13 mouse cellular contexts compared by ENCODE assay signal in genomic region chr10:40881236-40881635, GRCm38 (mm10). TPM values are rescaled to one million over a fixed set of nuclear protein-coding genes. Genes with fewer than 3 reads are reported as not detected.
A peak's percentile ranks its signal among the peaks of the same experiment; 100 is the strongest.
DNase-seq lines count a peak whose midpoint lies in the region; ATAC-seq and TF ChIP-seq lines count a peak whose summit lies in the region.
"Had no signal": no experiment of that assay in that cellular context is flagged by ENCODE, and none has a peak within 500 bp of the region (broad histone marks: within the 10 kb centered on the region; RNA-seq: fewer than 3 reads in every experiment).

No protein-coding gene starts in this region.

- no peak for TF ChIP-seq CTCF in CH12.LX (conservative IDR thresholded peaks at IDR 0.05 in 1 of 2, IDR thresholded peaks at IDR 0.05 in 1 of 2; ENCODE audit: low read depth in 2 of 2, low read length in 2 of 2)

- no peak for TF ChIP-seq RAD21 in CH12.LX (IDR thresholded peaks at IDR 0.05; ENCODE audit: low read depth, low read length)

- WGBS in forebrain, embryonic 13.5 days: 71% methylated on average over 3 of the region's 3 CpGs
- 84% methylated on average over 3 of the region's 3 CpGs for WGBS in forebrain, embryonic 11.5 days
- 79% methylated on average over 3 of the region's 3 CpGs for WGBS in kidney, embryonic 16.5 days
- WGBS in limb, embryonic 13.5 days: 84% methylated on average over 3 of the region's 3 CpGs

- in situ Hi-C loops in CH12.LX (cut with MboI; ENCODE audit: low pct_ligation_motif_present, low pct_unique_long_range_greater_than_20kb, low sequenced_read_pairs): no loop called here

- no peak for ATAC-seq in forebrain, embryonic 13.5 days
- no peak for ATAC-seq in forebrain, embryonic 11.5 days (replicated peaks; ENCODE audit: low FRiP score)
- ATAC-seq in kidney, embryonic 16.5 days (ENCODE audit: low FRiP score, low TSS enrichment): no peak
- ATAC-seq in limb, embryonic 13.5 days (ENCODE audit: low FRiP score, low read depth): no peak
- ATAC-seq: intestine, embryonic 16.5 days had no signal

- no peak overlapping the region for H3K27ac ChIP-seq in forebrain, embryonic 13.5 days
- no peak overlapping the region for H3K27ac ChIP-seq in forebrain, embryonic 11.5 days (ENCODE audit: low read depth, low read length)
- H3K27ac ChIP-seq in kidney, embryonic 16.5 days (ENCODE audit: low read length): no peak overlapping the region
- H3K27ac ChIP-seq in CH12.LX (ENCODE audit: insufficient read depth, low read depth): no peak overlapping the region
- H3K27ac ChIP-seq in limb, embryonic 13.5 days: no peak overlapping the region

- no peak overlapping the region for H3K4me3 ChIP-seq in forebrain, embryonic 13.5 days
- H3K4me3 ChIP-seq in forebrain, embryonic 11.5 days (ENCODE audit: low read depth, low read length): no peak overlapping the region
- no peak overlapping the region for H3K4me3 ChIP-seq in kidney, embryonic 16.5 days (ENCODE audit: low read length)
- no peak overlapping the region for H3K4me3 ChIP-seq in CH12.LX (replicated peaks in 1 of 3; ENCODE audit: low read depth in 2 of 3, low read length in 2 of 3, poor library complexity in 1 of 3)
- peak overlapping the region; percentile 90; the same call in 1 of the 2 replicates for H3K4me3 ChIP-seq in limb, embryonic 13.5 days

- no peak for TF ChIP-seq EP300 in CH12.LX (IDR thresholded peaks at IDR 0.05; ENCODE audit: low read length)

- H3K9me3 ChIP-seq in forebrain, embryonic 13.5 days (replicated peaks): no peaks in the 10 kb centered on the region
- no peaks in the 10 kb centered on the region for H3K9me3 ChIP-seq in forebrain, embryonic 11.5 days (ENCODE audit: control insufficient read depth, low read length)
- H3K9me3 ChIP-seq in kidney, embryonic 16.5 days (ENCODE audit: low read length): no peaks in the 10 kb centered on the region
- no peaks in the 10 kb centered on the region for H3K9me3 ChIP-seq in CH12.LX (replicated peaks; ENCODE audit: low read length)
- H3K9me3 ChIP-seq in limb, embryonic 13.5 days: no peaks in the 10 kb centered on the region

- no peaks in the 10 kb centered on the region for H3K36me3 ChIP-seq in forebrain, embryonic 13.5 days (ENCODE audit: poor library complexity, severe bottlenecking)
- H3K36me3 ChIP-seq in forebrain, embryonic 11.5 days (ENCODE audit: control insufficient read depth, insufficient read depth, low read length): no peaks in the 10 kb centered on the region
- H3K36me3 ChIP-seq in kidney, embryonic 16.5 days (ENCODE audit: insufficient read depth, low read length): no peaks in the 10 kb centered on the region; the same call in 1 of the 2 replicates
- H3K36me3 ChIP-seq in CH12.LX (replicated peaks in 1 of 2; ENCODE audit: control insufficient read depth in 1 of 2, insufficient read depth in 1 of 2, low read length in 1 of 2): peaks cover 0 to 34% of the 10 kb centered on the region in 2 experiments
- H3K36me3 ChIP-seq in limb, embryonic 13.5 days: peaks cover 10% of the 10 kb centered on the region

- 0 out of 2 replicates have a peak overlapping the region, but pooled peaks have one; percentile 4 for H3K4me2 ChIP-seq in forebrain, embryonic 13.5 days
- no peak overlapping the region for H3K4me2 ChIP-seq in forebrain, embryonic 11.5 days (ENCODE audit: low read depth, low read length, severe bottlenecking)
- peak overlapping the region; percentile 82; the same call in 1 of the 2 replicates for H3K4me2 ChIP-seq in kidney, embryonic 16.5 days (replicated peaks; ENCODE audit: low read depth, low read length)
- H3K4me2 ChIP-seq in CH12.LX (ENCODE audit: insufficient read depth, low read depth, poor library complexity, severe bottlenecking): peak overlapping the region; percentile 15; the same call in 1 of the 2 replicates
- H3K4me2 ChIP-seq in limb, embryonic 13.5 days (replicated peaks): peak overlapping the region; percentile 82

- peaks cover 28% of the 10 kb centered on the region for H3K4me1 ChIP-seq in forebrain, embryonic 13.5 days
- no peaks in the 10 kb centered on the region for H3K4me1 ChIP-seq in forebrain, embryonic 11.5 days (replicated peaks; ENCODE audit: control insufficient read depth, insufficient read depth, low read length)
- H3K4me1 ChIP-seq in kidney, embryonic 16.5 days (ENCODE audit: insufficient read depth, low read length): peaks cover 13% of the 10 kb centered on the region
- H3K4me1 ChIP-seq in CH12.LX (ENCODE audit: control insufficient read depth in 1 of 2, insufficient read depth in 2 of 2): peaks cover 0 to 16% of the 10 kb centered on the region in 2 experiments; a peak in 2 of 4 replicates
- peaks cover 12% of the 10 kb centered on the region for H3K4me1 ChIP-seq in limb, embryonic 13.5 days

- dilution Hi-C loops in CH12.LX (cut with MboI; ENCODE audit: extremely low pct_ligation_motif_present, extremely low pct_unique_long_range_greater_than_20kb, low sequenced_read_pairs): no loop called here

- peaks cover 23% of the 10 kb centered on the region for H3K79me2 ChIP-seq in CH12.LX (replicated peaks; ENCODE audit: control insufficient read depth, extremely low read depth, insufficient read depth, poor library complexity, severe bottlenecking)

- TF ChIP-seq POLR2A in CH12.LX (IDR thresholded peaks at IDR 0.05; ENCODE audit: low read depth, low read length): no peak

- no peak overlapping the region for H3K9ac ChIP-seq in forebrain, embryonic 13.5 days
- no peak overlapping the region for H3K9ac ChIP-seq in forebrain, embryonic 11.5 days (ENCODE audit: low read length)
- no peak overlapping the region for H3K9ac ChIP-seq in kidney, embryonic 16.5 days (replicated peaks; ENCODE audit: low read length)
- H3K9ac ChIP-seq in CH12.LX (ENCODE audit: insufficient read depth, low read depth): no peak overlapping the region
- no peak overlapping the region for H3K9ac ChIP-seq in limb, embryonic 13.5 days

- no peaks in the 10 kb centered on the region for H3K27me3 ChIP-seq in forebrain, embryonic 13.5 days
- no peaks in the 10 kb centered on the region for H3K27me3 ChIP-seq in forebrain, embryonic 11.5 days (ENCODE audit: control insufficient read depth, insufficient read depth, low read length)
- H3K27me3 ChIP-seq in kidney, embryonic 16.5 days (ENCODE audit: insufficient read depth, low read length): no peaks in the 10 kb centered on the region
- H3K27me3 ChIP-seq in CH12.LX (replicated peaks): peaks cover 22% of the 10 kb centered on the region
- H3K27me3 ChIP-seq in limb, embryonic 13.5 days: no peaks in the 10 kb centered on the region

- no peak for DNase-seq in forebrain, embryonic 11.5 days (ENCODE audit: low spot score)
- DNase-seq in kidney, postnatal 4 days: no peak
- no peak for DNase-seq in CH12.LX (ENCODE audit: extremely low read depth)
- DNase-seq in frontal cortex, postnatal 10 days (ENCODE audit: low spot score in 2 of 2): no peak
- DNase-seq in cerebellum, postnatal 25 days: no peak
- DNase-seq: adrenal gland, postnatal 14 days; gastrocnemius, postnatal 14 days; thymus, postnatal 4 days had no signal

TF ChIP-seq in CH12.LX, 34 proteins besides CTCF, POLR2A, EP300 and RAD21:
- no peak for TF ChIP-seq E2F4 (IDR thresholded peaks at IDR 0.05; ENCODE audit: insufficient replicate concordance, low read depth, low read length)
- TF ChIP-seq MXI1 (IDR thresholded peaks at IDR 0.05; ENCODE audit: low read depth, low read length): no peak

RNA-seq across cellular contexts. Expression of gene Cdc40, which starts 1.9 kb away (rescaled TPM):
- polyA plus RNA-seq in forebrain, embryonic 13.5 days (2015; fragmentation: Nextera tagmentation; extraction: Ambion mirVana): 33.8 and 35.0 TPM in 2 replicates
- polyA plus RNA-seq in forebrain, embryonic 11.5 days (2014; fragmentation: Nextera tagmentation; extraction: Ambion mirVana): 39.0 and 41.5 TPM in 2 replicates
- polyA plus RNA-seq in kidney, embryonic 16.5 days (2015; fragmentation: Nextera tagmentation; extraction: Ambion mirVana): 38.5 and 41.3 TPM in 2 replicates
- 12.7 and 13.6 TPM in 2 replicates for total RNA-seq in CH12.LX (2012; rRNA removed)
- 8.7 and 10.6 TPM in 2 replicates for total RNA-seq in CH12.LX (2014; rRNA removed)
- 34.2 and 36.0 TPM in 2 replicates for polyA plus RNA-seq in CH12.LX (2012; ENCODE audit: insufficient read length, low read depth)
- polyA plus RNA-seq in limb, embryonic 13.5 days (2015; fragmentation: Nextera tagmentation; extraction: Ambion mirVana): 36.0 and 37.0 TPM in 2 replicates

RNA-seq across cellular contexts. Expression of gene Wasf1, which starts 2.0 kb away (rescaled TPM):
- polyA plus RNA-seq in forebrain, embryonic 13.5 days (2015; fragmentation: Nextera tagmentation; extraction: Ambion mirVana): 61.5 and 65.6 TPM in 2 replicates
- polyA plus RNA-seq in forebrain, embryonic 11.5 days (2014; fragmentation: Nextera tagmentation; extraction: Ambion mirVana): 67.9 and 81.3 TPM in 2 replicates
- polyA plus RNA-seq in kidney, embryonic 16.5 days (2015; fragmentation: Nextera tagmentation; extraction: Ambion mirVana): 17.5 and 24.3 TPM in 2 replicates
- total RNA-seq in CH12.LX (2012; rRNA removed) (not detected in 2 replicates), CH12.LX (2014; rRNA removed) (0.08 TPM in 1 of 2 replicates, not detected in the other)
- 0.09 and 0.10 TPM in 2 replicates for polyA plus RNA-seq in CH12.LX (2012; ENCODE audit: insufficient read length, low read depth)
- 27.2 and 29.7 TPM in 2 replicates for polyA plus RNA-seq in limb, embryonic 13.5 days (2015; fragmentation: Nextera tagmentation; extraction: Ambion mirVana)
- total RNA-seq: megakaryocyte, adult 5-6 weeks had no signal

Comparison
In these comparisons a context has a peak if more than half of its experiments do, and no peak if none do; other contexts are left out.
1. RNA of gene Wasf1, which starts 2.0 kb away (polyA plus RNA-seq): 67.9 to 81.3 TPM in forebrain, embryonic 11.5 days, 61.5 to 65.6 TPM in forebrain, embryonic 13.5 days, 27.2 to 29.7 TPM in limb, embryonic 13.5 days and 17.5 to 24.3 TPM in kidney, embryonic 16.5 days; 0.09 to 0.10 TPM in CH12.LX; every median in the first group is over 10 times any median in the second.